Mouse (Mus musculus) kidney, postnatal 14 days (tissue): ENCODE results near the gene Sik3.
A peak's percentile ranks its signal among the peaks of the same experiment; 100 is the strongest.

ENCODE experiments used
- DNase-seq: peaks from one replicate; pipeline ENCODE4 v3.0.0; 2022; ENCODE audit warnings: mixed read lengths

The Sik3 gene

DNA sequence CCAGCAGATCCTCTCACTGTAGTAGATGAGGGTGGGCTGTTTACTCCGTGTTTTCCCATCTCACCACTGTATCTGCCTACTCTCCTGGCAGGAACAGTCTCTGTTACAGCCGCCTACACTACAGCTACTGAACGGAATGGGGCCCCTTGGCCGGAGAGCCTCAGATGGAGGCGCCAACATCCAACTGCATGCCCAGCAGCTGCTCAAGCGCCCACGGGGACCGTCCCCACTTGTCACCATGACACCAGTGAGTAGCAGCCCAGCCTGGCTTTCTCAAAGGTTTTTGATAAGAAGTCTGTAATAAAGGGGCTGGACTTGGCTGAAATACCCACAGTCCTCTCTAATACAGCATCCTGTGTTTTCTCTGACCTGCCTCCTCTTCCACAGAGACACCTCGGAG lies 185.8 kb downstream of the Sik3 start:
- no peak for DNase-seq

GRCm38 (mm10) chr9:46198936-46199335 lies 186.3 kb downstream of the Sik3 start:
- DNase-seq, result no peak

GRCm38 (mm10) chr9:46199609-46200008 lies 187.0 kb downstream of the Sik3 start:
- DNase-seq, result no peak

- peak; percentile 78 for DNase-seq
These were observed 194.3 kb downstream of the Sik3 start for GRCm38 (mm10) chr9:46206834-46207500.

DNA sequence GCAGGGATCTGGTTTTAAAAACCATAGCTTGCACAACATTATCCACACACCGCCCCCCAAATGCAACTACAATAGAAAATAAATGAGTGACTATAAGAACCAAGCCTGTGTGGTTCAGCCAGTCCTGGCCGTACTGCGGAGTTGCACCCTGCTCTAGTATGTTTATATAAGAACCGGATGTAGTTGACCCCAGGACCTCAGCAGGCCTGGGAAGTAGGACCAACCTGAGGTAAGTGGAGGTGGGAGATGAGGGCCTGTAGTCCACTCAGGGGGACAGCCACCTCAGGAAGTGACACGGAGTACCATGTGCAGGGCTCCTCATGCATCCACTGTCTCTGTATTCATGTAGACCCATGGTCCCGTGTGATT lies 194.9 kb downstream of the Sik3 start:
- DNase-seq, result no peak

GRCm38 (mm10) chr9:46208401-46208974 lies 195.9 kb downstream of the Sik3 start:
- DNase-seq, result no peak

GRCm38 (mm10) chr9:46210473-46210872 lies 197.9 kb downstream of the Sik3 start:
- DNase-seq, result no peak

GRCm38 (mm10) chr9:46214276-46214675 lies 201.7 kb downstream of the Sik3 start:
- DNase-seq, result no peak

- DNase-seq, result no peak
These were observed 202.3 kb downstream of the Sik3 start for GRCm38 (mm10) chr9:46214946-46215337.

DNA sequence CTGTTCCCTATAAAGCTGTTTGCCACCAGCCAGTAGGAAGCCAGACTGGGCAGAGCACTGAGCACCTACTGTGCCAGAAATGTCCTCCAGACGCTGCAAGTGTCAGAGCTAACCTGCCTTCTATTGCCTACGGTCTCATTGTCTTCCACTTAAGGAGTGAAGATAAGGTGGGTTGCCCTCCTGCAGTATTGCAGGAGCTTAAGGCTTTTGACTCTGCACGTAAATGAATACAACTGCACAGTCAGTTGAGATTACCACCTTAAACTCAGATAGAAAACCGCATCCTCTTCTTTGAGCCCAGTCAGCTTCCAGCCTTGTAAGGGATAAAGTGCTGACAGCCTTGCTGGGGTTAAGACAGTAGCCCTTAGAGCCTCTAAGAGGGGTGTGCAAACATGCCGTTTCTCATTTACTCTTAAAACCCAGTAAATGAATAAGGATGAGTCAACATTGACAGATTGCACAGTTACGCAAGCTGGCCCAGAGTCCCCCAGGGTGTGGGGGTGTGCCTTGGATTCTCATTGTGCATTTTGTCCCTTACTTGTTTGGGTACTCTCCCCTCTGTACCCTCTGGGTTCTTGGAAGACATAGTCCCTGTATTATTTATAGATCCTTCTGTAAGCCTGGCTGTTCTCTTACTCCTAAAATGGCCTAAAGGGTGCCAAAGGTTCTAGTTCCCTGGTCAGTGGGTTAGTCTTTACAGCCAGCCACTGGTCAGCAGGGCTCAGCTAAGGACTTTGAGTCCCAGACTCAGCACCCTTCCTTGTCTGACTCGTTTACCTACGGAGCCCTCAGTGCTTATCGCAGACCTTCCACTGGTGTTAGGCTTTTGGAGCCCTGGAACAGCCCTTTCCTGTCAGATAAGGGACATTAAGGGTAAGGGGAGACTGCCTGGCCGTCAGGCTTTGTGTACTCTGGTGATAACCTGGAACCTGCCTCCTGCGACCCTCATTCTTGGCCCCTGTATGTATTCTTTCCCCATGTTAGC lies 203.0 kb downstream of the Sik3 start:
- no peak for DNase-seq

GRCm38 (mm10) chr9:46216744-46217470 lies 204.3 kb downstream of the Sik3 start:
- DNase-seq, result no peak

- no peak for DNase-seq
These were observed 205.6 kb downstream of the Sik3 start for GRCm38 (mm10) chr9:46218176-46218575.

GRCm38 (mm10) chr9:46223090-46223489 lies 210.5 kb downstream of the Sik3 start:
- DNase-seq, result no peak

- DNase-seq, result no peak
These were observed 211.5 kb downstream of the Sik3 start for GRCm38 (mm10) chr9:46224101-46224500.

GRCm38 (mm10) chr9:46224945-46225660 lies 212.5 kb downstream of the Sik3 start:
- no peak for DNase-seq

- DNase-seq, result no peak
These were observed 214.5 kb downstream of the Sik3 start for GRCm38 (mm10) chr9:46227064-46227614.

DNA sequence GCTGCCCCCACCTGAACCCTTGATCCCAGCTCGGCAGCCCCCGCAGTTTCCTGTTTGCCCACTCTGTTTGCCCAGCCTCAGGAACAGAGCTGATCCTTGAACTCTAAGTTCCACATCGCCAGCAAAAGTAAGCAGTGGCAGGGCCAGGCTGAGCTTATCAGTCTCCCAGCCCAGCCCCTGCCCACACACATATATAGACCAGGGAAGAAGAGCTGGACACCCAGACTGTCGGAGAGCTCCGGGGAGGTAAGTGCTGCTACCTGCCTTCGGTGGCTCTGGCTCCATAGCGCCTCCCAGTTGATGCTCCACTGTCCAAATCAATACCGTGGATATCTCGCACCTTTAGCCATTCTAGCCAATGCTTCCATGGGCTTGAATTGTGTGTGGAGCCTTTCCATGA lies 215.9 kb downstream of the Sik3 start, which contains the start of gene Apoa1:
Apoa1 (plus strand) TSS at position 90 of the 400 bp plus-strand sequence.
- no peak for DNase-seq

DNA sequence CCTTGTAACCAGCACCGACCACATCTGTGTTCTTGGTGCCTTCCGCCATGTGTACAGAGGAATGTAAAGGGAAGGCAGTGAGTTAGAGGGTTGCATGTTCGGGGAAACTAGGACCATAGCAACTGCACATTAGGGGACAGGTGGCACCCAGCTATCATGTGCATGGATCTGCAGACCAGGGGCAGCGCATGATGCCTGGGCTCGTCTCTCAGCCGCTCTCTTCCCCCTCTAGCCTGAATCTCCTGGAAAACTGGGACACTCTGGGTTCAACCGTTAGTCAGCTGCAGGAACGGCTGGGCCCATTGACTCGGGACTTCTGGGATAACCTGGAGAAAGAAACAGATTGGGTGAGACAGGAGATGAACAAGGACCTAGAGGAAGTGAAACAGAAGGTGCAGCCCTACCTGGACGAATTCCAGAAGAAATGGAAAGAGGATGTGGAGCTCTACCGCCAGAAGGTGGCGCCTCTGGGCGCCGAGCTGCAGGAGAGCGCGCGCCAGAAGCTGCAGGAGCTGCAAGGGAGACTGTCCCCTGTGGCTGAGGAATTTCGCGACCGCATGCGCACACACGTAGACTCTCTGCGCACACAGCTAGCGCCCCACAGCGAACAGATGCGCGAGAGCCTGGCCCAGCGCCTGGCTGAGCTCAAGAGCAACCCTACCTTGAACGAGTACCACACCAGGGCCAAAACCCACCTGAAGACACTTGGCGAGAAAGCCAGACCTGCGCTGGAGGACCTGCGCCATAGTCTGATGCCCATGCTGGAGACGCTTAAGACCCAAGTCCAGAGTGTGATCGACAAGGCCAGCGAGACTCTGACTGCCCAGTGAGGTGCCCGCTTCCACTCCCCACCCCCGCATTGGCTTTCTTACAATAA lies 217.2 kb downstream of the Sik3 start:
- peak; percentile 91 for DNase-seq

GRCm38 (mm10) chr9:46230450-46230975 lies 217.9 kb downstream of the Sik3 start:
- no peak for DNase-seq

DNA sequence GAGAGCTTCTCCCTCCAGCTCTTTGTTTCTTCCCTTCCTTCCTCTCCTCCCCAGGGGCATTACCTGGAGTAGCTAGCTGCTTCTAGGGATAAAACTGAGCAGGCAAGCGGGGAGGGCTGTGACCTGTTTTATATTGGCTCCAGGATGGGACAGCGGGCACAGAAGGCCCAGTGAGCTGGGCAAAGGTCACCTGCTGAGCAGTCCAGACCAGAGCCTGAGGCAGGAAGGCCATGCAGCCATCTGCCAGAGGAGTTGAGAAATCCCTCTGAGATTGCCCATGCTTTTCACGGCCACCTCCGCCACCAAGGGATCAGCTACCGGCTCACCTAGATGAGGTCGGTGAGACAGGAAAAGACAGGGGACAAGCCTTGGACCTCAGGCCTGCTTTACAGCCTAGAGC lies 222.6 kb downstream of the Sik3 start:
- peak; percentile 58 for DNase-seq

GRCm38 (mm10) chr9:46235596-46235648 lies 222.8 kb downstream of the Sik3 start, which contains the start of gene Apoc3:
Gene Apoc3 (minus strand): TSS chr9:46235636.
- DNase-seq, result no peak
